Mouse (Mus musculus) kidney, adult 2 months (tissue): ENCODE measurements around the gene Selenon. TPM values are rescaled to one million over a fixed set of nuclear protein-coding genes. Genes with fewer than 3 reads are reported as not detected.

Experiments
- DNase-seq: peaks from one replicate; pipeline ENCODE4 v3.0.0; 2021
- H3K27ac ChIP-seq: fragments of 200-500 bp; 2 replicates; pipeline ENCODE4 v1.5.1; 2012; ENCODE audit warnings: low read depth, low read length, control low read depth, inconsistent platforms; ENCODE audit not compliant: insufficient read depth
- H3K27me3 ChIP-seq: fragments of 200-500 bp; replicated peaks from 2 replicates; pipeline ENCODE4 v1.6.1; 2012; ENCODE audit warnings: mild to moderate bottlenecking, moderate library complexity, low read length, inconsistent platforms; ENCODE audit not compliant: control insufficient read depth, insufficient read depth
- H3K36me3 ChIP-seq: fragments of 200-500 bp; 2 replicates; pipeline ENCODE4 v1.6.1; 2012; ENCODE audit warnings: mild to moderate bottlenecking, moderate library complexity, low read length, inconsistent platforms; ENCODE audit not compliant: control insufficient read depth, insufficient read depth
- H3K4me1 ChIP-seq: fragments of 200-500 bp; 2 replicates; pipeline ENCODE4 v1.6.1; 2011; ENCODE audit warnings: low read length; ENCODE audit not compliant: control insufficient read depth, insufficient read depth
- H3K4me3 ChIP-seq: fragments of 200-500 bp; 2 replicates; pipeline ENCODE4 v1.5.1; 2011; ENCODE audit warnings: mild to moderate bottlenecking, low read depth, low read length, control low read depth; ENCODE audit not compliant: insufficient read depth
- CTCF ChIP-seq: fragments of 200-500 bp; conservative IDR thresholded peaks from 2 replicates; pipeline ENCODE4 v1.5.1; 2011; ENCODE audit warnings: low read depth, mild to moderate bottlenecking, control low read depth, low read length, moderate library complexity, mixed read lengths; ENCODE audit not compliant: insufficient read depth, insufficient read length
- POLR2A ChIP-seq: fragments of 200-500 bp; IDR thresholded peaks from one replicate; pipeline ENCODE4 v1.6.1; 2011; ENCODE audit warnings: low read depth, low read length, control low read depth
- WGBS: fragments of 180-500 bp; shearing (Covaris S2); methylation state at CpG from one replicate; pipeline ENCODE4 v1.1.7; 2018; 5-methylcytosine and 5-hydroxymethylcytosine counted together
- polyA plus RNA-seq: library from polyadenylated mRNA; depleted of rRNA; stranded (reverse); fragments of >200 nt; gene quantifications from 2 replicates; pipeline ENCODE4 v1.2.3, GENCODE M21; 2012

Gene Selenon
- polyA plus RNA-seq, 1 experiment: 9.8 TPM

GRCm38 (mm10) chr4:134567377-134568226 lies 15.6 kb upstream of the Selenon start:
- 56% methylated on average over 19 of the region's 19 CpGs for whole genome bisulfite sequencing
- Histone ChIP-seq H3K27ac (no peak overlapping the region), H3K4me3 (no peak overlapping the region), H3K27me3 (no peaks in the 10 kb centered on the region), H3K36me3 (no peaks in the 10 kb centered on the region), H3K4me1 (no peaks in the 10 kb centered on the region)
- TF ChIP-seq CTCF (no peak), POLR2A (no peak)
- DNase-seq: no peak

DNA sequence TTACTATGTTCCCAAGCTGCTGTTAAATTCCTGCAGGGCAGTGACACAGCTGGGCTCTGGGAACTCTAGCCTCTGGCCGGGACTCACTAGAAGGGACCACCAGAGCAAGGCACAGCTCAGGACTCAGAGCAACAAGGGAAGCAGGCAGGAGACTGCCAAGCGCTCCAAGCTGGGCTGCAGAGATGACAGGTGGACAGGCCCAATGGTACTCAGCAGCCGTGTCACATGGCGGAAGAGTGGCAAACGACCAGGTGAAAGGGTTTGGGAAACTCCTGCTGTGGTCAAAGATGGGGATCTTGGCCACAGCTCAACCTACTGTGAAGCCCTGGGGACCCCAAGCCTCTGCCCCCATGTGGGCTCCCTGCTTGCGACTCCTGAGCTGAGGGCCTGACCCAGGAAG lies 12.1 kb upstream of the Selenon start:
- no peak for DNase-seq
- Histone ChIP-seq H3K27ac (no peak overlapping the region), H3K36me3 (no peaks in the 10 kb centered on the region), H3K27me3 (no peaks in the 10 kb centered on the region), H3K4me1 (no peaks in the 10 kb centered on the region), H3K4me3 (no peak overlapping the region)
- WGBS: 85% methylated on average over 6 of the region's 6 CpGs
- no peak for TF ChIP-seq CTCF
- TF ChIP-seq POLR2A: no peak

GRCm38 (mm10) chr4:134563624-134564023 lies 11.7 kb upstream of the Selenon start:
- H3K36me3 ChIP-seq: no peaks in the 10 kb centered on the region
- DNase-seq: no peak
- TF ChIP-seq POLR2A (no peak), CTCF (no peak)
- no peaks in the 10 kb centered on the region for H3K27me3 ChIP-seq
- WGBS: 94% methylated on average over 16 of the region's 16 CpGs
- H3K4me1 ChIP-seq: no peaks in the 10 kb centered on the region
- no peak overlapping the region for H3K4me3 ChIP-seq
- H3K27ac ChIP-seq: no peak overlapping the region

GRCm38 (mm10) chr4:134562014-134562413 lies 10.0 kb upstream of the Selenon start:
- TF ChIP-seq CTCF: no peak
- TF ChIP-seq POLR2A: no peak
- no peak overlapping the region for H3K4me3 ChIP-seq
- H3K27ac ChIP-seq: no peak overlapping the region
- no peak for DNase-seq
- no peaks in the 10 kb centered on the region for H3K27me3 ChIP-seq
- 94% methylated on average over 2 of the region's 2 CpGs for WGBS
- no peaks in the 10 kb centered on the region for H3K4me1 ChIP-seq
- no peaks in the 10 kb centered on the region for H3K36me3 ChIP-seq

DNA sequence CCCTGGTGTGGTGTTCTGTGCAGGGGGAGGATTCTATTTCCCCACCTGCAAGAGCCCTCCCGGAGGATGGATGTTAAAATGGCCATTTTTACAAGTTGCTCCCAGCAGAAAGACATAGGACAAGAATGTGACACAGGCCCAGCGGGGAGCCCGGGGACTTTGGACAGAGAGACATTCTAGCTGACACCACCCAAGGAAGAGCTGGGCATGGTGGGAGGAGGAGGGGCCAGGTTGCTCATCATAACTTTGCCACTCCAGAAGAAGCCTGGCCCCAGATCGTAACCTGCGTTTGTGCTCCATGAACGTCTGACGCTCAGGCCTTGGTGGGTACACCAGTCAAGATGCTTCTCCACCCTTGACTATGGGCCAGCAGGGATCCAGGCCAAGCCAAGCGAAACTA lies 8.7 kb upstream of the Selenon start:
- WGBS: 80% methylated on average over 8 of the region's 8 CpGs
- Histone ChIP-seq H3K4me3 (no peak overlapping the region), H3K27ac (no peak overlapping the region), H3K27me3 (no peaks in the 10 kb centered on the region), H3K36me3 (no peaks in the 10 kb centered on the region), H3K4me1 (no peaks in the 10 kb centered on the region)
- DNase-seq: no peak
- no peak for TF ChIP-seq CTCF
- no peak for TF ChIP-seq POLR2A

GRCm38 (mm10) chr4:134559154-134559553 lies 7.2 kb upstream of the Selenon start:
- 80% methylated on average over 7 of the region's 7 CpGs for WGBS
- no peak for DNase-seq
- Histone ChIP-seq H3K4me1 (no peaks in the 10 kb centered on the region), H3K36me3 (no peaks in the 10 kb centered on the region), H3K4me3 (no peak overlapping the region), H3K27ac (no peak overlapping the region), H3K27me3 (no peaks in the 10 kb centered on the region)
- TF ChIP-seq POLR2A (no peak), CTCF (no peak)

GRCm38 (mm10) chr4:134558570-134559113 lies 6.7 kb upstream of the Selenon start:
- no peak for DNase-seq
- Histone ChIP-seq H3K27me3 (no peaks in the 10 kb centered on the region), H3K4me1 (no peaks in the 10 kb centered on the region), H3K4me3 (no peak overlapping the region), H3K27ac (no peak overlapping the region), H3K36me3 (no peaks in the 10 kb centered on the region)
- no peak for TF ChIP-seq CTCF
- no peak for TF ChIP-seq POLR2A
- WGBS: 70% methylated on average over 9 of the region's 9 CpGs
